Mouse (Mus musculus) effector memory CD4-positive, alpha-beta T cell, adult 7 months (primary cell): ENCODE measurements around the gene Zswim2. TPM values are rescaled to one million over a fixed set of nuclear protein-coding genes. Genes with fewer than 3 reads are reported as not detected.

Experiments used
- polyA plus RNA-seq: library from polyadenylated mRNA; unstranded; fragments of 100-300 nt; shearing (Covaris generic); gene quantifications from one replicate; pipeline ENCODE4 v1.2.1, GENCODE M21; 2017

Gene Zswim2
- not detected for polyA plus RNA-seq

DNA sequence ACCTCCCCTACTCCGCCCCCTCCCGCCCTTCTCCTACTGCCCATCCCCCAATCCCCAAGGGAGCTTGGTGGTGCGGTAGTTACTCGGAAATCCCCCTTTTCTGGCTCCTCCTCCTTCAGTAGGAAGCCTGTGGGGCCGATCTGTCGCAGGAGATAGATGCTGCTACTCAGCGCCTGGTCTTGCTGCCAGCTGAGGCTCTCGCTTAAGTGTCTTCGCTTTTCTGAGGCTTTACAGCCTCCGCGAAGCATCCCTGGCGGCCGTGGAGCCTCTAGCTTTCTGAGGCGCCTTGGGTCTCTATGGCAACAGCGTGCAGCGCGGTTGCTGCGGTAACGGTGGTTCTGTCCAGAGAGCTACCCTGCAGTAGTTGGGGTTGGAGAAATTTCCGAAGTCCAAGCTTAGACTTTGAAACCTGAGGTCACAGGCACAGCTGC, at the start of gene Zswim2:
TSS of gene Zswim2 (minus strand) at position 298 of the 431 bp plus-strand sequence.

GRCm38 (mm10) chr2:83990253-83990652, 49.2 kb upstream of the Zswim2 start, which contains the start of gene Gm13691:
Gene Gm13691 (plus strand): TSS chr2:83990553.

GRCm38 (mm10) chr2:83984443-83984842, 43.4 kb upstream of the Zswim2 start, which contains the start of gene Gm13697:
Gene Gm13697 (plus strand): TSS chr2:83984743.

DNA sequence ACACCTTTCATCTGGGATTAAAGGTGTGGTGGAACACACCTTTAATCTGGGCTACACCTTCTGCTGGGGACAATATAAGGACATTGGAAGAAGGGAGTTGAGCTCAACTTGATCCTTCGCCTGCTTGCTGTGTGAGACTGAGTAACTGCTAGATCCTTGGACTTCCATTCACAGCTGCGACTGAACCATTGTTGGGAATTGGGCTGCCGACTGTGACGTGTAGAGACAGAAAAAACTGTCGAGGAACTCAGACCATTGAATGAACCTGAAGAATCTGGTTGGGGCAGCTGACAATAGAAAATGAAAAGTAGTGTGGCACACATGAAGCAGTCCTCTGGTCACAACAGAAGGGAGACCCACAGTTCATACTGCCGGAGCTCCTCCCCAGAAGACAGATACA, 37.6 kb upstream of the Zswim2 start, which contains the start of gene Gm13694:
TSS of gene Gm13694 (plus strand) at position 301 of the 400 bp plus-strand sequence.

GRCm38 (mm10) chr2:83972823-83973222, 31.8 kb upstream of the Zswim2 start, which contains the start of gene Gm13696:
Gene Gm13696 (plus strand): TSS chr2:83973123.

GRCm38 (mm10) chr2:83967013-83967412, 26.0 kb upstream of the Zswim2 start, which contains the start of gene Gm13695:
Gene Gm13695 (plus strand): TSS chr2:83967313.

DNA sequence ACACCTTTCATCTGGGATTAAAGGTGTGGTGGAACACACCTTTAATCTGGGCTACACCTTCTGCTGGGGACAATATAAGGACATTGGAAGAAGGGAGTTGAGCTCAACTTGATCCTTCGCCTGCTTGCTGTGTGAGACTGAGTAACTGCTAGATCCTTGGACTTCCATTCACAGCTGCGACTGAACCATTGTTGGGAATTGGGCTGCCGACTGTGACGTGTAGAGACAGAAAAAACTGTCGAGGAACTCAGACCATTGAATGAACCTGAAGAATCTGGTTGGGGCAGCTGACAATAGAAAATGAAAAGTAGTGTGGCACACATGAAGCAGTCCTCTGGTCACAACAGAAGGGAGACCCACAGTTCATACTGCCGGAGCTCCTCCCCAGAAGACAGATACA, 20.2 kb upstream of the Zswim2 start, which contains the start of gene Gm13693:
TSS of gene Gm13693 (plus strand) at position 301 of the 400 bp plus-strand sequence.

DNA sequence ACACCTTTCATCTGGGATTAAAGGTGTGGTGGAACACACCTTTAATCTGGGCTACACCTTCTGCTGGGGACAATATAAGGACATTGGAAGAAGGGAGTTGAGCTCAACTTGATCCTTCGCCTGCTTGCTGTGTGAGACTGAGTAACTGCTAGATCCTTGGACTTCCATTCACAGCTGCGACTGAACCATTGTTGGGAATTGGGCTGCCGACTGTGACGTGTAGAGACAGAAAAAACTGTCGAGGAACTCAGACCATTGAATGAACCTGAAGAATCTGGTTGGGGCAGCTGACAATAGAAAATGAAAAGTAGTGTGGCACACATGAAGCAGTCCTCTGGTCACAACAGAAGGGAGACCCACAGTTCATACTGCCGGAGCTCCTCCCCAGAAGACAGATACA, 14.4 kb upstream of the Zswim2 start, which contains the start of gene Gm13698:
TSS of gene Gm13698 (plus strand) at position 301 of the 400 bp plus-strand sequence.

Other genes starting within 250 kb of the Zswim2 start
- 51.4 TPM for gene Itgav, start 216.8 kb downstream of the Zswim2 start, polyA plus RNA-seq
- 2.0 TPM for gene Fam171b, start 128.6 kb downstream of the Zswim2 start, polyA plus RNA-seq
- gene Gm13698, start 14.5 kb upstream of the Zswim2 start, polyA plus RNA-seq: not detected
- gene Gm13693, start 20.3 kb upstream of the Zswim2 start, polyA plus RNA-seq: not detected
- gene Gm13695, start 26.1 kb upstream of the Zswim2 start, polyA plus RNA-seq: not detected
- gene Gm13696, start 31.9 kb upstream of the Zswim2 start, polyA plus RNA-seq: not detected
- not detected for gene Gm13694, start 37.7 kb upstream of the Zswim2 start, polyA plus RNA-seq
- gene Gm13697, start 43.5 kb upstream of the Zswim2 start, polyA plus RNA-seq: not detected
- gene Gm13691, start 49.3 kb upstream of the Zswim2 start, polyA plus RNA-seq: not detected